Comparison of ENCODE assay signal across 39 mouse cellular contexts in the genomic region with DNA sequence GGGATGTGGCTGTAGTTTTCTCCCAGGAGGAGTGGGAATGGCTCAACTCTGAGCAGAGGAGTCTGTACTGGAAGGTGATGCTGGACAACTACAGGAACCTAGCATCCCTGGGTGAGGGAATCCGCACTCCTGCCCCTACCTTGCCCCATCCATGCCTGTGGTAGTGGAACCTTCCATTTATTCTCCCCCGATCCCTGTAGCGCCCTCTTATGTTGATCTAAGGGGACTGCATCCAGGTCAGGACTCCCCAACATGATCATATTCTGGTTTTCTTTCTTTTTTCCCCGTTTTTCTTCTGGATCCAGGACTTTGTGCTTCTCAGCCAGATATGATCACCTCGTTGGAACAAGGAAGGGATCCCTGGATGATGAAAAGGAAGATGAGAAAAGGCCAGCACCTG. TPM values are rescaled to one million over a fixed set of nuclear protein-coding genes. Genes with fewer than 3 reads are reported as not detected.
DNase-seq lines count a peak whose midpoint lies in the region; ATAC-seq and TF ChIP-seq lines count a peak whose summit lies in the region.
"Had no signal": no experiment of that assay in that cellular context is flagged by ENCODE, and none has a peak within 500 bp of the region (broad histone marks: within the 10 kb centered on the region; RNA-seq: fewer than 3 reads in every experiment).

No protein-coding gene starts in this region.

- peak; percentile 81 for DNase-seq in heart, adult 11 months
- no peak for DNase-seq in liver, embryonic 14.5 days (ENCODE audit: low read depth in 3 of 3, low spot score in 3 of 3)
- no peak for DNase-seq in Patski (ENCODE audit: low read depth, low spot score)
- no peak for DNase-seq in frontal cortex, postnatal 25 days (ENCODE audit: low spot score in 2 of 2)
- no peak for DNase-seq in cerebellum, postnatal 36 days
- DNase-seq: adrenal gland, postnatal 36 days; cerebellum, adult 2 months; cerebellum, postnatal 14 days; heart, postnatal 10 days; kidney, adult 2 months; kidney, postnatal 36 days; layer of hippocampus, postnatal 36 days; lung, adult 18-20 months; lung, postnatal 10 days; retina, postnatal 1 day; right cerebral cortex, postnatal 14 days; thymus, adult 18-20 months; thymus, postnatal 25 days had no signal

- POLR2A ChIA-PET in Patski (lab: Charles Lee): no interaction called here

- H3K27ac ChIP-seq in heart, embryonic 12.5 days (ENCODE audit: poor library complexity, severe bottlenecking): no peak overlapping the region
- no peak overlapping the region for H3K27ac ChIP-seq in liver, embryonic 14.5 days
- no peak overlapping the region for H3K27ac ChIP-seq in liver, embryonic 12.5 days
- H3K27ac ChIP-seq: forebrain, embryonic 13.5 days; heart, embryonic 13.5 days; hindbrain, embryonic 14.5 days; midbrain, embryonic 10.5 days; midbrain, embryonic 15.5 days; neural tube, embryonic 15.5 days had no signal

- no peaks in the 10 kb centered on the region for H3K4me1 ChIP-seq in heart, embryonic 12.5 days (replicated peaks)
- H3K4me1 ChIP-seq in liver, embryonic 14.5 days (replicated peaks; ENCODE audit: control insufficient read depth in 2 of 2, insufficient read depth in 2 of 2, low read length in 1 of 2): no peaks in the 10 kb centered on the region
- no peaks in the 10 kb centered on the region for H3K4me1 ChIP-seq in liver, embryonic 12.5 days
- H3K4me1 ChIP-seq: neural tube, embryonic 15.5 days had no signal

- peaks cover 64% of the 10 kb centered on the region for H3K36me3 ChIP-seq in heart, embryonic 12.5 days
- H3K36me3 ChIP-seq in liver, embryonic 14.5 days (replicated peaks; ENCODE audit: control insufficient read depth, insufficient read depth, low read depth): no peaks in the 10 kb centered on the region
- peaks cover 20% of the 10 kb centered on the region for H3K36me3 ChIP-seq in liver, embryonic 12.5 days

- no peak overlapping the region for H3K4me2 ChIP-seq in heart, embryonic 12.5 days
- no peak overlapping the region for H3K4me2 ChIP-seq in liver, embryonic 14.5 days (ENCODE audit: low read depth)
- no peak overlapping the region for H3K4me2 ChIP-seq in liver, embryonic 12.5 days
- H3K4me2 ChIP-seq: forebrain, embryonic 13.5 days; heart, embryonic 13.5 days; hindbrain, embryonic 14.5 days; midbrain, embryonic 15.5 days; neural tube, embryonic 15.5 days had no signal

- TF ChIP-seq EP300 in liver, embryonic 14.5 days (IDR thresholded peaks at IDR 0.05; ENCODE audit: low read depth): no peak

- no peak overlapping the region for H3K4me3 ChIP-seq in heart, embryonic 12.5 days
- H3K4me3 ChIP-seq in liver, embryonic 14.5 days (ENCODE audit: insufficient read depth in 1 of 2, low read depth in 2 of 2, low read length in 2 of 2): no peak overlapping the region
- H3K4me3 ChIP-seq in liver, embryonic 12.5 days: no peak overlapping the region
- H3K4me3 ChIP-seq: forebrain, embryonic 13.5 days; heart, embryonic 13.5 days; midbrain, embryonic 10.5 days; midbrain, embryonic 15.5 days; neural tube, embryonic 15.5 days had no signal

- ATAC-seq in heart, embryonic 12.5 days (ENCODE audit: insufficient number of reproducible peaks, low FRiP score): no peak
- no peak for ATAC-seq in liver, embryonic 14.5 days (ENCODE audit: insufficient read depth)
- no peak for ATAC-seq in liver, embryonic 12.5 days
- ATAC-seq in Patski: no peak
- ATAC-seq in megakaryocyte progenitor cell, adult 5-6 weeks (replicated peaks; ENCODE audit: poor library complexity): peak; percentile 61
- ATAC-seq: forebrain, embryonic 13.5 days; inflammation-experienced regulatory T-cells, adult 6 months; midbrain, embryonic 15.5 days had no signal

- CTCF ChIA-PET in Patski (lab: Charles Lee): no interaction called here

- peak; percentile 27; the same call in 1 of the 2 replicates for TF ChIP-seq CTCF in liver, embryonic 14.5 days (IDR thresholded peaks at IDR 0.05; ENCODE audit: low read depth)
- peak; percentile 35 for TF ChIP-seq CTCF in Patski (IDR thresholded peaks at IDR 0.05)

- H3K9me3 ChIP-seq in heart, embryonic 12.5 days (replicated peaks): 0 out of 2 replicates have a peak, but pooled peaks cover 9% of the 10 kb centered on the region
- H3K9me3 ChIP-seq in liver, embryonic 14.5 days (ENCODE audit: control insufficient read depth, low read length): no peaks in the 10 kb centered on the region
- H3K9me3 ChIP-seq in liver, embryonic 12.5 days (replicated peaks): no peaks in the 10 kb centered on the region
- H3K9me3 ChIP-seq: forebrain, embryonic 13.5 days; midbrain, embryonic 15.5 days; neural tube, embryonic 15.5 days had no signal

- in situ Hi-C loops in Patski (cut with MboI; ENCODE audit: low pct_unique_long_range_greater_than_20kb): no loop called here

- H3K27me3 ChIP-seq in heart, embryonic 12.5 days (replicated peaks): no peaks in the 10 kb centered on the region
- H3K27me3 ChIP-seq in liver, embryonic 14.5 days (ENCODE audit: control insufficient read depth, insufficient read depth, low read length): no peaks in the 10 kb centered on the region
- H3K27me3 ChIP-seq in liver, embryonic 12.5 days (replicated peaks): no peaks in the 10 kb centered on the region
- no peaks in the 10 kb centered on the region for H3K27me3 ChIP-seq in Patski
- H3K27me3 ChIP-seq: forebrain, embryonic 13.5 days; heart, embryonic 13.5 days; midbrain, embryonic 15.5 days; neural tube, embryonic 15.5 days had no signal

- 64% methylated on average over 5 of the region's 5 CpGs for WGBS in heart, embryonic 12.5 days
- WGBS in liver, embryonic 14.5 days (ENCODE audit: insufficient replicate concordance): 42% methylated on average over 5 of the region's 5 CpGs
- 48% methylated on average over 5 of the region's 5 CpGs for WGBS in liver, embryonic 12.5 days (ENCODE audit: insufficient replicate concordance)

- no peak overlapping the region for H3K9ac ChIP-seq in heart, embryonic 12.5 days
- no peak overlapping the region for H3K9ac ChIP-seq in liver, embryonic 14.5 days (replicated peaks)
- no peak overlapping the region for H3K9ac ChIP-seq in liver, embryonic 12.5 days
- H3K9ac ChIP-seq: forebrain, embryonic 13.5 days; heart, embryonic 13.5 days; hindbrain, embryonic 14.5 days; midbrain, embryonic 15.5 days; neural tube, embryonic 15.5 days had no signal

RNA-seq across cellular contexts. Expression of a gene that starts 6.4 kb away (rescaled TPM):
- polyA plus RNA-seq in heart, embryonic 12.5 days (2016; fragmentation: Nextera tagmentation; extraction: Ambion mirVana): 7.3 and 10.7 TPM in 2 replicates
- polyA plus RNA-seq in liver, embryonic 14.5 days (2012; rRNA removed): 0.63 and 1.0 TPM in 2 replicates
- polyA plus RNA-seq in liver, embryonic 14.5 days (2014; fragmentation: Nextera tagmentation; extraction: Ambion mirVana): 0.91 and 1.2 TPM in 2 replicates
- polyA plus RNA-seq in liver, embryonic 12.5 days (2016; fragmentation: Nextera tagmentation; extraction: Ambion mirVana): 1.7 TPM in 2 replicates
- 7.6 TPM for polyA plus RNA-seq in Patski (2021)
- 1.4 and 2.4 TPM in 2 replicates for total RNA-seq in megakaryocyte progenitor cell, adult 5-6 weeks (2015)
- 1.5 and 2.2 TPM in 2 replicates for total RNA-seq in megakaryocyte progenitor cell, adult 5-6 weeks (2017)

RNA-seq across cellular contexts. Expression of a gene that starts 9.1 kb away (rescaled TPM):
- polyA plus RNA-seq in heart, embryonic 12.5 days (2016; fragmentation: Nextera tagmentation; extraction: Ambion mirVana): 0.15 and 0.39 TPM in 2 replicates
- polyA plus RNA-seq in liver, embryonic 14.5 days (2012; rRNA removed): 0.03 and 0.42 TPM in 2 replicates
- polyA plus RNA-seq in liver, embryonic 14.5 days (2014; fragmentation: Nextera tagmentation; extraction: Ambion mirVana): not detected in 2 replicates
- 0.10 TPM in 1 of 2 replicates, not detected in the other for polyA plus RNA-seq in liver, embryonic 12.5 days (2016; fragmentation: Nextera tagmentation; extraction: Ambion mirVana)
- 0.36 TPM for polyA plus RNA-seq in Patski (2021)
- total RNA-seq in megakaryocyte progenitor cell, adult 5-6 weeks (2015): not detected in 2 replicates
- total RNA-seq in megakaryocyte progenitor cell, adult 5-6 weeks (2017): not detected in 2 replicates
- total RNA-seq: G1E; heart, postnatal 10 days; hematopoietic stem cell, adult 5-6 weeks; liver, adult 2 months had no signal
- polyA plus RNA-seq: embryonic facial prominence, embryonic 11.5 days; G1E; gonadal fat pad, adult 2 months; heart, embryonic 13.5 days; inflammation-experienced regulatory T-cells, adult 6 months; kidney, embryonic 16.5 days; liver, adult 2 months; small intestine, adult 2 months had no signal

RNA-seq across cellular contexts. Expression of a gene that starts 20.6 kb away (rescaled TPM):
- not detected in 2 replicates for polyA plus RNA-seq in heart, embryonic 12.5 days (2016; fragmentation: Nextera tagmentation; extraction: Ambion mirVana)
- not detected in 2 replicates for polyA plus RNA-seq in liver, embryonic 14.5 days (2012; rRNA removed)
- not detected in 2 replicates for polyA plus RNA-seq in liver, embryonic 14.5 days (2014; fragmentation: Nextera tagmentation; extraction: Ambion mirVana)
- not detected in 2 replicates for polyA plus RNA-seq in liver, embryonic 12.5 days (2016; fragmentation: Nextera tagmentation; extraction: Ambion mirVana)
- not detected for polyA plus RNA-seq in Patski (2021)
- total RNA-seq in megakaryocyte progenitor cell, adult 5-6 weeks (2015): not detected in 2 replicates
- total RNA-seq in megakaryocyte progenitor cell, adult 5-6 weeks (2017): not detected in 2 replicates
- total RNA-seq: adrenal gland, adult 18-20 months; adrenal gland, postnatal 36 days; gastrocnemius, adult 8-10 months; heart, postnatal 10 days; hematopoietic stem cell, adult 5-6 weeks; liver, adult 2 months had no signal
- polyA plus RNA-seq: embryonic facial prominence, embryonic 11.5 days; G1E; gonadal fat pad, adult 2 months; heart, embryonic 13.5 days; hindbrain, embryonic 14.5 days; inflammation-experienced regulatory T-cells, adult 6 months; kidney, adult 2 months; kidney, embryonic 16.5 days; limb, embryonic 11.5 days; liver, adult 2 months; midbrain, embryonic 10.5 days; neural tube, embryonic 15.5 days; small intestine, adult 2 months; stomach, embryonic 16.5 days had no signal

RNA-seq across cellular contexts. Expression of a gene that starts 26.4 kb away (rescaled TPM):
- polyA plus RNA-seq in heart, embryonic 12.5 days (2016; fragmentation: Nextera tagmentation; extraction: Ambion mirVana): 1.2 and 1.4 TPM in 2 replicates
- 0.23 and 0.67 TPM in 2 replicates for polyA plus RNA-seq in liver, embryonic 14.5 days (2012; rRNA removed)
- 0.76 and 0.83 TPM in 2 replicates for polyA plus RNA-seq in liver, embryonic 14.5 days (2014; fragmentation: Nextera tagmentation; extraction: Ambion mirVana)
- 1.3 TPM in 2 replicates for polyA plus RNA-seq in liver, embryonic 12.5 days (2016; fragmentation: Nextera tagmentation; extraction: Ambion mirVana)
- polyA plus RNA-seq in Patski (2021): 3.4 TPM
- 2.8 and 4.8 TPM in 2 replicates for total RNA-seq in megakaryocyte progenitor cell, adult 5-6 weeks (2015)
- 3.1 and 3.5 TPM in 2 replicates for total RNA-seq in megakaryocyte progenitor cell, adult 5-6 weeks (2017)

RNA-seq across cellular contexts. Expression of a gene that starts 45.9 kb away (rescaled TPM):
- 1.1 and 1.6 TPM in 2 replicates for polyA plus RNA-seq in heart, embryonic 12.5 days (2016; fragmentation: Nextera tagmentation; extraction: Ambion mirVana)
- 0.13 and 0.20 TPM in 2 replicates for polyA plus RNA-seq in liver, embryonic 14.5 days (2012; rRNA removed)
- polyA plus RNA-seq in liver, embryonic 14.5 days (2014; fragmentation: Nextera tagmentation; extraction: Ambion mirVana): 0.06 and 0.16 TPM in 2 replicates
- 0.50 and 0.57 TPM in 2 replicates for polyA plus RNA-seq in liver, embryonic 12.5 days (2016; fragmentation: Nextera tagmentation; extraction: Ambion mirVana)
- 0.99 TPM for polyA plus RNA-seq in Patski (2021)
- total RNA-seq in megakaryocyte progenitor cell, adult 5-6 weeks (2015): 0.20 TPM in 2 replicates
- total RNA-seq in megakaryocyte progenitor cell, adult 5-6 weeks (2017): 0.57 and 0.79 TPM in 2 replicates
- polyA plus RNA-seq: G1E; liver, adult 2 months; small intestine, adult 2 months had no signal
